Mouse (Mus musculus) liver, embryonic 14.5 days (tissue): ENCODE data around the gene Nav1.

ENCODE experiments used
- CTCF ChIP-seq: IDR thresholded peaks from 2 replicates; pipeline ENCODE4 v1.5.1; 2016; ENCODE audit warnings: antibody characterized with exemption, low read depth, control low read depth
- EP300 ChIP-seq: IDR thresholded peaks from 2 replicates; pipeline ENCODE4 v1.6.1; 2016; ENCODE audit warnings: antibody characterized with exemption, low read depth

GRCm38 (mm10) chr1:135574451-135575208, 32.5 kb downstream of the Nav1 start:
- TF ChIP-seq CTCF (no peak), EP300 (no peak)
